In the genomic region with DNA sequence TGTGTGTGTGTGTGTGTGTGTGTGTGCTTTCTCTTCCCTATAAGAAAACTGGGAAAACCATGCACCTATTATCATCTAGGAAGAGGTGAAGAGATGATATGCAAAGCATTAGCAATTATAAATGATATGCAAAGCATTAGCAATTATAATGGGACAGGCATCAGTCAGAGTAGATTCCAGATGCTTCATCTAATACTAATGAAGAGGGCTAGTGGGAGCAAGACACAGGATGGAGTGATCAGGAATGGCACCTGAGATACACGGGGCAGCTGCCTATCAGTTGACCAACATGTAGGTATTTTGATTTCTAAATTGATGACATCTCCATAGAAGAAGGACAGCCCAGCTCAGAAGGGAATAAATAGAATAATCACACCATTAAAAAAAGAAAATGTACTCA, we compare ENCODE assay signal across 16 mouse cellular contexts.
"Had no signal": no experiment of that assay in that cellular context is flagged by ENCODE, and none has a peak within 500 bp of the region (broad histone marks: within the 10 kb centered on the region; RNA-seq: fewer than 3 reads in every experiment).

No protein-coding gene starts in this region.

- H3K9me3 ChIP-seq: neural tube, embryonic 13.5 days; neural tube, embryonic 15.5 days; stomach, embryonic 15.5 days had no signal

- H3K4me2 ChIP-seq: neural tube, embryonic 13.5 days; neural tube, embryonic 15.5 days; stomach, embryonic 15.5 days had no signal

- DNase-seq: retina, postnatal 1 day; right cerebral cortex, adult 18-20 months; right cerebral cortex, postnatal 14 days; right cerebral cortex, postnatal 25 days; right cerebral cortex, postnatal 4 days; spleen, adult 18-20 months; thymus, adult 18-20 months; thymus, adult 2 months; thymus, postnatal 14 days; thymus, postnatal 25 days; thymus, postnatal 36 days; thymus, postnatal 4 days had no signal

- H3K4me1 ChIP-seq: neural tube, embryonic 13.5 days; neural tube, embryonic 15.5 days; stomach, embryonic 15.5 days had no signal

- H3K9ac ChIP-seq: neural tube, embryonic 13.5 days; neural tube, embryonic 15.5 days; stomach, embryonic 15.5 days had no signal

- H3K36me3 ChIP-seq: neural tube, embryonic 13.5 days; neural tube, embryonic 15.5 days; stomach, embryonic 15.5 days had no signal

- H3K4me3 ChIP-seq: neural tube, embryonic 13.5 days; neural tube, embryonic 15.5 days; stomach, embryonic 15.5 days had no signal

- H3K27ac ChIP-seq: neural tube, embryonic 13.5 days; neural tube, embryonic 15.5 days; stomach, embryonic 15.5 days; stomach, postnatal 0 days had no signal

- H3K27me3 ChIP-seq: neural tube, embryonic 13.5 days; neural tube, embryonic 15.5 days; stomach, embryonic 15.5 days had no signal
